Mouse (Mus musculus): ENCODE data around the gene Spef1. TPM values are rescaled to one million over a fixed set of nuclear protein-coding genes. Genes with fewer than 3 reads are reported as not detected.
A peak's percentile ranks its signal among the peaks of the same experiment; 100 is the strongest.

The Spef1 gene
- total and polyA plus RNA-seq, 3 experiments, result 0.34 to 1.2 (median 1.0) TPM

DNA sequence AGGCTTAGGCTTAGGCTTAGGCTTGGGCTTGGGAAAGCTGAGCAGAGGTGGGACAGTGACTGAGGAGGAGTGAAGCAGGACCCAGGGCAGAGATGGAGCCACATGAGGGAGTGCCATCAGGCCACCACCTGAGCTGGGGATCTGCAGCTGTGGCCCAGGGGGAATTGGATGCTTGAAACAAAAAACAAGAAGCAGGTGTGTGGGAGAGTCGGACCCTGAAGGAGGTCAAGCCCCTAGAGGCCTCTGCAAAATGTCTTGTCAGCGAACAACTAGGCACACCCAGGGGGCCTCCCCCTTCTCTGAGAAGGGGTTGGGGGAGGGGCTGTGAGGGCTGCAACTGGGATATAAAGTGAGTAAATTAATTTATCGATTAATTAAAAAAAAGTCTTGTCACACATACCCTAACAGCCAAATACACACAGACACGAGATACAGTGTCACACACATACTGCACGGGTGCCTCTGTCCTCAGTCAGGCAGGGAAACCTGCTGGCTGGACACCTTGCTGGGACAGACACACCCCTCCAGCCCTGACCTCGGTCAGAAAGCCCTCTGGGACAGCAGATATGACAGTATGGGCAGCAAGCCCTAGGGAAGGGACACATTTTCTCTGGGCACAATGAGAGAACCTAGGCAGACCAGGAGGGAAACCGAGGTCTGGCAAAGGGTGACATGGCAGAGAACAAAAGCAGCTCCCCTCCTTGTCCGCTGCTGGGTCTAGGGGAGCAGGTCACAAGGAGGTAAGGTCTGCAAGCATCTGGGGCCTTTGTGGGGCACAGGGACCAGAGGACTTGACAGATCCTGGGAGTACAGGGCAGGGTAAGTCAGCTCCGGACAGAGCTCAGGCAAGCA lies 60.9 kb downstream of the Spef1 start:
- Histone ChIP-seq H3K4me2 (ENCODE audit: insufficient read depth, low read depth, poor library complexity, severe bottlenecking) (no peak overlapping the region), H3K4me1 (ENCODE audit: control insufficient read depth in 1 of 2, insufficient read depth in 2 of 2) (peaks cover 13 to 50% of the 10 kb centered on the region in 2 experiments), H3K36me3 (replicated peaks in 1 of 2; ENCODE audit: control insufficient read depth in 1 of 2, insufficient read depth in 1 of 2, low read length in 1 of 2) (no peaks in the 10 kb centered on the region), H3K27ac (ENCODE audit: insufficient read depth, low read depth) (no peak overlapping the region), H3K79me2 (replicated peaks; ENCODE audit: control insufficient read depth, extremely low read depth, insufficient read depth, poor library complexity, severe bottlenecking) (no peaks in the 10 kb centered on the region), H3K9me3 (replicated peaks; ENCODE audit: low read length) (no peaks in the 10 kb centered on the region), H3K27me3 (replicated peaks) (peaks cover 42% of the 10 kb centered on the region), H3K9ac (ENCODE audit: insufficient read depth, low read depth) (no peak overlapping the region), H3K4me3 (replicated peaks in 1 of 3; ENCODE audit: low read depth in 2 of 3, low read length in 2 of 3, poor library complexity in 1 of 3) (no peak overlapping the region)
- in situ Hi-C loops (cut with MboI; ENCODE audit: low pct_ligation_motif_present, low pct_unique_long_range_greater_than_20kb, low sequenced_read_pairs), result no loop called here
- dilution Hi-C loops (cut with MboI; ENCODE audit: extremely low pct_ligation_motif_present, extremely low pct_unique_long_range_greater_than_20kb, low sequenced_read_pairs), result no loop called here
- peak; percentile 65; the same call in 1 of the 2 replicates for TF ChIP-seq MAFK (IDR thresholded peaks at IDR 0.05; ENCODE audit: insufficient replicate concordance, low read length)
- TF ChIP-seq POLR2A (IDR thresholded peaks at IDR 0.05; ENCODE audit: low read depth, low read length), result no peak
- no peak for TF ChIP-seq E2F4 (IDR thresholded peaks at IDR 0.05; ENCODE audit: insufficient replicate concordance, low read depth, low read length)
- no peak for TF ChIP-seq USF2 (conservative IDR thresholded peaks at IDR 0.05; ENCODE audit: low read depth, low read length)
- no peak for TF ChIP-seq KAT2A (IDR thresholded peaks at IDR 0.05; ENCODE audit: insufficient replicate concordance, low read length)
- TF ChIP-seq BHLHE40 (IDR thresholded peaks at IDR 0.05; ENCODE audit: low read depth, low read length), result no peak
- TF ChIP-seq ETS1 (conservative IDR thresholded peaks at IDR 0.05; ENCODE audit: low read depth, low read length), result peak; percentile 61
- no peak for TF ChIP-seq ZNF384 (IDR thresholded peaks at IDR 0.05; ENCODE audit: low read depth, low read length)
- no peak for TF ChIP-seq RAD21 (IDR thresholded peaks at IDR 0.05; ENCODE audit: low read depth, low read length)
- no peak for TF ChIP-seq USF1 (IDR thresholded peaks at IDR 0.05; ENCODE audit: low read depth, low read length)
- TF ChIP-seq MAZ (IDR thresholded peaks at IDR 0.05; ENCODE audit: low read depth, low read length), result no peak
- TF ChIP-seq CHD1 (IDR thresholded peaks at IDR 0.05; ENCODE audit: low read depth, low read length), result no peak
- 0 out of 2 replicates have a peak, but pooled peaks have one; percentile 37 for TF ChIP-seq IRF4 (IDR thresholded peaks at IDR 0.05; ENCODE audit: low read depth, low read length)
- TF ChIP-seq MAX (IDR thresholded peaks at IDR 0.05; ENCODE audit: low read length), result no peak
- TF ChIP-seq JUND (conservative IDR thresholded peaks at IDR 0.05; ENCODE audit: low read depth, low read length), result no peak
- TF ChIP-seq SIN3A (IDR thresholded peaks at IDR 0.05; ENCODE audit: low read length), result no peak
- peak; percentile 49; the same call in 1 of the 2 replicates for TF ChIP-seq EP300 (IDR thresholded peaks at IDR 0.05; ENCODE audit: low read length)
- no peak for TF ChIP-seq MXI1 (IDR thresholded peaks at IDR 0.05; ENCODE audit: low read depth, low read length)
- TF ChIP-seq RCOR1 (conservative IDR thresholded peaks at IDR 0.05; ENCODE audit: low read depth, low read length), result 0 out of 2 replicates have a peak, but pooled peaks have one; percentile 30
- TF ChIP-seq TCF12 (IDR thresholded peaks at IDR 0.05; ENCODE audit: low read depth, low read length), result peak; percentile 88
- no peak for TF ChIP-seq ZMIZ1 (IDR thresholded peaks at IDR 0.05; ENCODE audit: low read depth, low read length)
- no peak for TF ChIP-seq SMC3 (IDR thresholded peaks at IDR 0.05; ENCODE audit: low read depth, low read length)
- no peak for TF ChIP-seq ZKSCAN1 (IDR thresholded peaks at IDR 0.05; ENCODE audit: borderline replicate concordance, low read depth, low read length)
- TF ChIP-seq MEF2A (IDR thresholded peaks at IDR 0.05; ENCODE audit: borderline replicate concordance, low read depth, low read length), result peak; percentile 47; the same call in 1 of the 2 replicates
- no peak for TF ChIP-seq CHD2 (IDR thresholded peaks at IDR 0.05; ENCODE audit: low read length)
- TF ChIP-seq GABPA (IDR thresholded peaks at IDR 0.05; ENCODE audit: insufficient replicate concordance, low read depth, low read length), result no peak
- DNase-seq (ENCODE audit: extremely low read depth), result peak; percentile 50
